Mouse (Mus musculus) macrophage (primary cell): ENCODE results near the gene Gm26965. TPM values are rescaled to one million over a fixed set of nuclear protein-coding genes. Genes with fewer than 3 reads are reported as not detected.
A peak's percentile ranks its signal among the peaks of the same experiment; 100 is the strongest.

Experiments used
- H3K27ac ChIP-seq: fragments of 350-480 bp; formaldehyde crosslinking; 2 replicates; pipeline ENCODE4 v1.9.0; 2021
- H3K36me3 ChIP-seq: fragments of 350-480 bp; formaldehyde crosslinking; 2 replicates; pipeline ENCODE4 v1.9.0; 2021; ENCODE audit errors: inconsistent target
- H3K4me3 ChIP-seq: fragments of 350-480 bp; formaldehyde crosslinking; 2 replicates; pipeline ENCODE4 v1.9.0; 2021; ENCODE audit errors: inconsistent target
- H3K79me2 ChIP-seq: fragments of 350-480 bp; formaldehyde crosslinking; 2 replicates; pipeline ENCODE4 v1.9.0; 2021; ENCODE audit errors: inconsistent target
- WGBS: methylation state at CpG from one replicate; pipeline ENCODE4 v1.1.7; 2026; ENCODE audit warnings: inconsistent platforms; ENCODE audit not compliant: missing documents; 5-methylcytosine and 5-hydroxymethylcytosine counted together
- polyA plus RNA-seq: library from polyadenylated mRNA; stranded (reverse); fragments of 250-400 nt; gene quantifications from 3 replicates; pipeline ENCODE4 v1.2.4, GENCODE M21; 2018; ENCODE audit warnings: inconsistent platforms
- total RNA-seq, 78 experiments: library from RNA; depleted of rRNA; stranded (reverse); fragments of 250-400 nt; gene quantifications; 1 replicate in 9 of 78; 2 replicates in 24 of 78; 3 replicates in 43 of 78; 4 replicates in 2 of 78; pipeline ENCODE4 v1.2.4; 2018; ENCODE audit warnings: inconsistent platforms in 56 of 78

Gm26965 gene
- total RNA-seq (2018; cell fraction: chromatin; rRNA removed), result 1 to 10 TPM in 3 of 26 experiments, under 1 TPM in 2, not detected in 21; 0.61 to 1.3 (median 1.0) TPM
- under 1 TPM in 4 of 26 experiments, not detected in 22; 0.07 to 0.31 (median 0.15) TPM for total RNA-seq (2018; cell fraction: cytosol; rRNA removed)
- under 1 TPM in 1 of 26 experiments, not detected in 25; 0.40 TPM for total RNA-seq (2018; cell fraction: nucleus; rRNA removed)
- not detected in 3 replicates for polyA plus RNA-seq

DNA sequence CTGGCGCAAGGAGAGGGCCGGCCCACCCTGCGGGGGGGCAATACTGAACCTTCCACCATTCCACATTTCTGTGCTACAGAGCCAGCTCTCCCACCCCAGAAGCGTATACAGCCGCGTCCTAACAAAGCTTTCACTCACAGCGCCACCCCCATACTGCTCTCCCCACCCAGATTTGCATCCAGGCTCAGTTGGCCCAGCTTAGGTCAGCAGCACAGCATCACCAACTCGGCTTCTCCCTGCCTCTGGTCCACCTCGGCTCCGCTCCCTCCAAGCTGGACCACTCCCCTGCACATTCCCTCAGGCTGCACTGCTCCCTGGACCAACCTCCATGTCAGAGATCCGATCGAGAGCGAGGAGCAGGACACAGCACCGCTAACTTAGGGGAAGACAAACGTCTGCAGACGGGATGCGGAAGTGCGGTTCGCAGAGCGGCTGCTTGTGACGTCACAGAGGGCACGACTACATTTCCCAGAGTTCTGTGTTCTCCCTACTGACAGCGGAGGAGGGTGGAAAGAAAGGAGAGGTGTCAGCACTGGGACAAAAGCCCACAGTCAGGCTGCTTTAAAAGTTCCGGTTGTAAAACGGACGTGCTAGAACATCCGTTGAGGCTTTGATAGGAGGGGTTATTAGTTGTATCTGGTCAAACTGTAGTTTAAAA is at the start of gene Gm26965, which contains the start of gene Zfp87:
Gene Gm26965 (minus strand): TSS at position 399 of the 658 bp plus-strand sequence.
Gene Zfp87 (minus strand): TSS at position 425 of the 658 bp plus-strand sequence.
- WGBS, result under 1% methylated on average over 27 of the region's 27 CpGs
- Histone ChIP-seq H3K4me3 (peak within 1 kb of the TSS; percentile 79), H3K27ac (peak within 1 kb of the TSS; percentile 52)

GRCm38 (mm10) chr13:67572591-67573189 is 46.7 kb upstream of the Gm26965 start:
- H3K36me3 ChIP-seq, result no peaks in the 10 kb centered on the region
- WGBS, result 71% methylated on average over 5 of the region's 5 CpGs
- no peak overlapping the region for H3K4me3 ChIP-seq
- no peak overlapping the region for H3K27ac ChIP-seq
- no peaks in the 10 kb centered on the region for H3K79me2 ChIP-seq

More for the DNA sequence above, at the start of gene Gm26965, which contains the start of gene Zfp87:
- Histone ChIP-seq H3K36me3 (peaks cover 15% of the 10 kb centered on the region), H3K79me2 (peaks cover 51% of the 10 kb centered on the region)

DNA sequence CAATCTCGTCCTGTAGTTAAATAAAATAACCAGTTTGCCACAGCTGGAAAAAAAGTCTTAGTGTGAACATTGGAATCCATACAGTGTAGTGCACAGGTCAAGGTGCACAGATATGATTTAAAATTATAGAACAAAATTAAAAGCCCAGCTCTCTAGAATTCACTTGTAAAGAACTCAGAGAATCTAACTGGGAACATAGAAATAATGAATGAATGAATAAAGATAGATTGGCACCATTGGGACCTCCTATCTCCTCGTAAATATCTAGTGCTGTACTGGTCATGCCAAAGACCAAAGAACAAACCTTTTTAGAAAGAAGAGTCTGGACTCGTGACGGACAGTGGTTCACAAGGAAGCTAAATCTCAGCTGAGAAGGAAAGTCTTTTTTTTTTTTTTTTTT is 27.8 kb upstream of the Gm26965 start, which contains the start of gene Zfp748:
Gene Zfp748 (minus strand): TSS at position 101 of the 400 bp plus-strand sequence.
- H3K4me3 ChIP-seq, result peak within 1 kb of the TSS; percentile 80
- 90% methylated on average over 2 of the region's 4 CpGs for WGBS
- H3K27ac ChIP-seq, result peak within 1 kb of the TSS; percentile 40
- peaks cover 40% of the 10 kb centered on the region for H3K79me2 ChIP-seq
- H3K36me3 ChIP-seq, result no peaks in the 10 kb centered on the region

- H3K79me2 ChIP-seq, result peaks cover 50% of the 10 kb centered on the region
- H3K27ac ChIP-seq, result peak overlapping the region; percentile 40
- 3% methylated on average over 27 of the region's 44 CpGs for WGBS
- H3K4me3 ChIP-seq, result peak overlapping the region; percentile 80
- H3K36me3 ChIP-seq, result no peaks in the 10 kb centered on the region
Measured at GRCm38 (mm10) chr13:67552505-67553346, 26.8 kb upstream of the Gm26965 start.

GRCm38 (mm10) chr13:67545941-67546340 is 20.0 kb upstream of the Gm26965 start:
- H3K4me3 ChIP-seq, result no peak overlapping the region
- WGBS, result 100% methylated on average over 1 of the region's 1 CpGs
- H3K79me2 ChIP-seq, result peaks cover 50% of the 10 kb centered on the region
- H3K36me3 ChIP-seq, result peaks cover 55% of the 10 kb centered on the region
- H3K27ac ChIP-seq, result no peak overlapping the region

DNA sequence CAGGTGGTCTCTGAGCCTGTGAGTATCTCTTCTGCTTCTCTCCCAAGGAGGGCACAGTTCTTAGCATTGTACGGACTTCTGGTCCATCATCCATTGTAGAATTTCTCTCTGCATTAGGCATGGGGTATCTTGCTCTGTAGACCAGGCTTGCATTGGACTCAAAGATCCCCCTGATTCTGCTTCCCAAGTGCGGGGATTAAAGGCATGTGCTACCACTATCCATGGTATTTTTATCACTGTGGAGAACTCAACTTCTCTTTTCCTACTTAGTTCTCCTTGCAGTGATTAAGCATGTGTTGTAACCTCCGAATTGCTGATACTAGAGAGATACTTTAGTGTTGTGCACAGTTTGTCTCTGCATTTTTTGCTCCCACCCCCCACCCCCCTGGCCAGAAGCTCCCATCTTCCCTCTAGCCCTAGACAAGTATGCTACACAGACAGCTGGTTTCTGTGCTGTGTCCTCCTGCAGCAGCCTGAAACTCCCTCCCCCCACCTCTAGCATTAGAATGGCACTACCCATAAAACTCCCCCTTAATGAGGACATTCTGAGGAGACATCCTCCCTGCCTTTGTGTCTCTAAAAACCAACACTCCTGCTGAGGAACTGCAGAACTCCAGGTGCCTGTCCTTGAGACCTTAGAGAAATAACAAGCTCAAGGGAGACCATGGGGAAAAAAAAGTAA is 1.2 kb upstream of the Gm26965 start:
- 39% methylated on average over 3 of the region's 3 CpGs for WGBS
- H3K36me3 ChIP-seq, result 0 out of 2 replicates have a peak, but pooled peaks cover 1% of the 10 kb centered on the region
- peaks cover 38% of the 10 kb centered on the region for H3K79me2 ChIP-seq
- H3K4me3 ChIP-seq, result no peak overlapping the region
- peak overlapping the region; percentile 52 for H3K27ac ChIP-seq

- no peaks in the 10 kb centered on the region for H3K36me3 ChIP-seq
- peaks cover 12% of the 10 kb centered on the region; the same call in 1 of the 2 replicates for H3K79me2 ChIP-seq
- no peak overlapping the region for H3K4me3 ChIP-seq
- no peak overlapping the region for H3K27ac ChIP-seq
- 100% methylated on average over 1 of the region's 1 CpGs for WGBS
Measured at GRCm38 (mm10) chr13:67500908-67501307, 25.0 kb downstream of the Gm26965 start.

DNA sequence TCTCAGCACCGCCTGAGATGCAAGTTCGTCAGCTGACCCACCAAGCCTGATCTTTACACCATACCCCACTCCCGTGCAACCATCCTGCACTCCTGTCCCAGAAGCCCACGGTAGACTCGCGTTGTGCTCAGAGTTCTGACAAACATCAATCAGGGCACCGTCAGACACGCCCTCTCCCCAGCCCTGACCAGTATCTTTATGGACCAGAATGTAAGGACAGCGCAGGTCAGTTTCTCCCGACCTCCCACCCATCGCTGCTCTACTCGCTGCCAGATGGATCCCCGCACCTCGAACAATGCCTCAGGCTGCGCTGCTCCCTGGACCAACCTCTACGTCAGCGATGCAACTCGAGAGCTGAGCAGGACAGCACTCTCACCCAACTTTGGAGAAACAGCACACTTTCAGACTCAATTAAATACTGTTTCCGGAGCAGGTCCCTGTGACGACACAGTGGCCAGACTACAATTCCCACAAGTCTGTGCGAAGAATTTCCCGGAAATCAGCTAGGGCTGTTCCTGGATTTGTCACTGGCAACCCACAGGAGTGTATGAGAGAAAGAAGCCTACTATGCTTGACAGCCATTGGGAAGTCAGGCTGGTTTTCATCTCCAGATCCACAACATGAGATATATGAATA is 25.7 kb downstream of the Gm26965 start, which contains the start of gene Zfp58:
Gene Zfp58 (minus strand): TSS at position 472 of the 636 bp plus-strand sequence.
- WGBS, result 2% methylated on average over 22 of the region's 22 CpGs
- peaks cover 12% of the 10 kb centered on the region; the same call in 1 of the 2 replicates for H3K79me2 ChIP-seq
- peak within 1 kb of the TSS; percentile 31; the same call in 1 of the 2 replicates for H3K27ac ChIP-seq
- H3K36me3 ChIP-seq, result peaks cover 2% of the 10 kb centered on the region; the same call in 1 of the 2 replicates
- peak within 1 kb of the TSS; percentile 94 for H3K4me3 ChIP-seq

- H3K36me3 ChIP-seq, result peaks cover 48% of the 10 kb centered on the region
- WGBS, result 100% methylated on average over 1 of the region's 1 CpGs
- H3K79me2 ChIP-seq, result peaks cover 12% of the 10 kb centered on the region; the same call in 1 of the 2 replicates
- H3K4me3 ChIP-seq, result no peak overlapping the region
- no peak overlapping the region for H3K27ac ChIP-seq
Measured at GRCm38 (mm10) chr13:67495631-67496030, 30.3 kb downstream of the Gm26965 start.

DNA sequence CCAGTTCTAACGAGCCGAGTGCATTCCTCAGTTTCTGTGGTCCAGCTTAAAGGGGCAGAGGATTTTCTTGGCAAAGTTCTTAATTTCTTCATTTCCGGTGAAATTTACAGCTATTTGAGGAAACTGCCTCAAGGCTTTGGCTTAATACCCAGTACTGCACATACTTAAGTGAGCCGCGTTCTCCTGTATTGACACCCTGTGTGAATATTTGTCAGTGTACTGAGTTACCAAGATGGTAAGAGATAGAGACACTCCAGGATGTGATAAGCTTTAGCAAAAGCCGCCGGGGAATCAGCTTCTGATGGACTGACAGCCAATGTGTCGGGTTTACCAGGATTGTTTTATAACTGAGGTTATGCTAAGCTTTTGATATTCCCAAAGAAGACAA is 41.5 kb downstream of the Gm26965 start:
- Histone ChIP-seq H3K27ac (peak overlapping the region; percentile 66), H3K4me3 (peak overlapping the region; percentile 71), H3K79me2 (peaks cover 10% of the 10 kb centered on the region; the same call in 1 of the 2 replicates), H3K36me3 (peaks cover 4% of the 10 kb centered on the region; the same call in 1 of the 2 replicates)
- 39% methylated on average over 8 of the region's 8 CpGs for WGBS

DNA sequence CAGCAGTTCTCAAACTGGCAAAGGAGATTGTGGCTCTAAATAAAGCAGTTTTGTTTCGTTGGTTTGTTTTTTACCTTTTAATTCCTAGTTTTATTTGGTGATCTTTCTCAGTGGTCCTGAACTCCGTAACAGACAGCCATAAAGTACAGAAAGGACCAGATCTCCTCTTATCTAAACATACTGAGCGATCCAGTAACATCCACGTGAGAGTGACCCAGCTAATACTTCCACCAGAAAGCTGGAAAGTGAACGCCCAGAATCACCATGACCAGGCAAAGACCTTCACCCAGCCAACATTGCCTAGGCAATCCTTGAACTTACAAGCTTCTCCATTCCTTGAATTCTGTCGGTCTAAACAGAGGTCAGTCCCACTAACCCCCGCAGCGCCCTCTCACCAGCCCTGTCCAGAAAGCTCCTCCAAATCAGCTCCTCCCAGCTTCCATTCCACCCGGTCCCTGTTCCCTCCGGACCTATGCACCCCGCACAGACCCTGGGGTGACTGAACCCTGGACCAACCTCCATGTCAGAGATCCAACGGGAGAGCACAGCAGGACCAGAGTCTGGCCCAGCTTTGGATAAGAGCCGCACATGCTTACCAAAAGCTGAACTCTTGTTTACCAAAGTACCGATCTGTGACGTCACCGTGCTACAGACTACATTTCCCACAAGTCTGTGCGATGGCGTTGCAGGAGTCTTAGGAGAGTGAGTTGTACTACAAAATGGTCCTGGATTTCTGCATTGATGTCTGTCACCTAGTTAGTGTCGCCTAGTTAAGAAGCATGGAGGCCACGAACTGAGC is 42.1 kb downstream of the Gm26965 start, which contains the start of gene Zfp874b:
Gene Zfp874b (minus strand): TSS at position 634 of the 799 bp plus-strand sequence.
- Histone ChIP-seq H3K36me3 (peaks cover 4% of the 10 kb centered on the region; the same call in 1 of the 2 replicates), H3K79me2 (peaks cover 10% of the 10 kb centered on the region; the same call in 1 of the 2 replicates), H3K4me3 (peak within 1 kb of the TSS; percentile 71), H3K27ac (peak within 1 kb of the TSS; percentile 66)
- WGBS, result under 1% methylated on average over 20 of the region's 20 CpGs

- no peak overlapping the region for H3K27ac ChIP-seq
- H3K4me3 ChIP-seq, result no peak overlapping the region
- H3K36me3 ChIP-seq, result peaks cover 14% of the 10 kb centered on the region; the same call in 1 of the 2 replicates
- peaks cover 10% of the 10 kb centered on the region; the same call in 1 of the 2 replicates for H3K79me2 ChIP-seq
- WGBS, result 78% methylated on average over 4 of the region's 4 CpGs
Measured at GRCm38 (mm10) chr13:67481528-67481927, 44.4 kb downstream of the Gm26965 start.
